Mouse (Mus musculus): ENCODE measurements around the gene Fbxo39.

The Fbxo39 gene

DNA sequence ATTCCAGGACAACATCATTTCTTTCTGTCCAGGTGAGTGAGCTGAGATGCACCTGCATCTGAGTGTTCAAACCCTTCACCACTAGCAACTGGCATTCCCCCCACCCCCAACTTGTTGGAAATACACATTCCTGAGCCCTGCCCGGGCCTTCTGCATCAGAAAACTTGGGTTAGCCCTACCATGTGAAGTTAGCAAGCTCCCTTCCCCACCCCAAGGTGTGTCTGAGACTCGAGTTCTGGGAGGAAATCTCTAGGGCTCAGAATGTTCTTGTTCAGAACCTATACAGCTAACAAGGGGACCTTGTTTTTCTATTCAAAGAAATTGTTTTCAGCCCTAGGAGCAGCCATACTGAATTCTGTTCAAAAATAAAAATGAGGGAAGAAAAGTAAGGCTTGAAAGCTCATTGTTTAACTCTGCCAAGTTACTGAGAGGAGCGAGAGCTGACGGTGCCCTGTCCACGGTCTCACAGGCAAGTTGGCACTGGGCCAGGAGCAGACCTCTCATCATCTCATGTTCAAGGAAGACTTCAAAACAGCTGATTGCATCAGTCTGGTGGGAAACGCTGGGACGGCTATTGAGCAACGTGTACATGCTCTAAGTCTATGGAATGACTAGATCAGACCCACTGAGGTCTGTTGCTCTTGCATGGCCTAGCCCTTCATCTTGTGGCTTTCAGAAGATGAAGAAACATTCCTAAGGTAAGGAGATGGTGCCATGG, 49.4 kb downstream of the Fbxo39 start:
- no peak for DNase-seq (ENCODE audit: low spot score)

- no peak for DNase-seq (ENCODE audit: low spot score)
These were observed 50.3 kb downstream of the Fbxo39 start for GRCm38 (mm10) chr11:72364526-72364925.

- DNase-seq (ENCODE audit: low spot score), result no peak
These were observed 51.9 kb downstream of the Fbxo39 start for GRCm38 (mm10) chr11:72366126-72366525.

GRCm38 (mm10) chr11:72367934-72368674, 53.9 kb downstream of the Fbxo39 start:
- DNase-seq (ENCODE audit: low spot score), result no peak

Data from embryo, embryonic 10 days (tissue).